Mouse (Mus musculus): ENCODE results near the gene AL731706.1. TPM values are rescaled to one million over a fixed set of nuclear protein-coding genes. Genes with fewer than 3 reads are reported as not detected.
"Not testable (repeated sequence)": the region's sequence is repeated elsewhere in the genome, so short reads cannot be mapped to it uniquely, and the experiment has no call there.

The AL731706.1 gene
- polyA plus RNA-seq, 1 experiment from 2014 or later, result 28.2 TPM

- H3K9me3 ChIP-seq, result no peaks in the 10 kb centered on the region
- H3K4me1 ChIP-seq (replicated peaks), result 0 out of 2 replicates have a peak, but pooled peaks cover 6% of the 10 kb centered on the region
- 86% methylated on average over 3 of the region's 3 CpGs for WGBS
- no peak overlapping the region for H3K9ac ChIP-seq (replicated peaks)
- H3K4me3 ChIP-seq (replicated peaks), result no peak overlapping the region
- no peak for ATAC-seq (ENCODE audit: insufficient number of reproducible peaks, insufficient read depth, low FRiP score, low TSS enrichment, low read depth)
- H3K36me3 ChIP-seq, result peaks cover 9% of the 10 kb centered on the region
- H3K27me3 ChIP-seq, result no peaks in the 10 kb centered on the region
- no peak overlapping the region for H3K27ac ChIP-seq
- no peak overlapping the region for H3K4me2 ChIP-seq
Observed at GRCm38 (mm10) chr2:136908596-136908995, 17.4 kb upstream of the AL731706.1 start.

GRCm38 (mm10) chr2:136896131-136896530 is 4.9 kb upstream of the AL731706.1 start:
- Histone ChIP-seq H3K27me3 (no peaks in the 10 kb centered on the region), H3K4me1 (replicated peaks) (0 out of 2 replicates have a peak, but pooled peaks cover 5% of the 10 kb centered on the region), H3K4me3 (replicated peaks) (no peak overlapping the region), H3K36me3 (no peaks in the 10 kb centered on the region), H3K9me3 (no peaks in the 10 kb centered on the region), H3K9ac (replicated peaks) (no peak overlapping the region), H3K27ac (no peak overlapping the region), H3K4me2 (no peak overlapping the region)
- ATAC-seq (ENCODE audit: insufficient number of reproducible peaks, insufficient read depth, low FRiP score, low TSS enrichment, low read depth), result no peak
- WGBS, result 85% methylated on average over 2 of the region's 2 CpGs

- H3K4me3 ChIP-seq (replicated peaks), result no peak overlapping the region
- no peak overlapping the region for H3K4me2 ChIP-seq
- H3K9ac ChIP-seq (replicated peaks), result no peak overlapping the region
- 87% methylated on average over 2 of the region's 2 CpGs for WGBS
- H3K4me1 ChIP-seq (replicated peaks), result 0 out of 2 replicates have a peak, but pooled peaks cover 5% of the 10 kb centered on the region
- no peaks in the 10 kb centered on the region for H3K36me3 ChIP-seq
- no peak for ATAC-seq (ENCODE audit: insufficient number of reproducible peaks, insufficient read depth, low FRiP score, low TSS enrichment, low read depth)
- no peaks in the 10 kb centered on the region for H3K27me3 ChIP-seq
- H3K27ac ChIP-seq, result no peak overlapping the region
- no peaks in the 10 kb centered on the region for H3K9me3 ChIP-seq
Observed at GRCm38 (mm10) chr2:136894494-136894893, 3.3 kb upstream of the AL731706.1 start.

GRCm38 (mm10) chr2:136891951-136892371 is 772 bp upstream of the AL731706.1 start:
- H3K4me1 ChIP-seq (replicated peaks), result 0 out of 2 replicates have a peak, but pooled peaks cover 5% of the 10 kb centered on the region
- no peaks in the 10 kb centered on the region for H3K36me3 ChIP-seq
- H3K9ac ChIP-seq (replicated peaks), result peak overlapping the region; percentile 65
- H3K4me2 ChIP-seq, result peak overlapping the region; percentile 53
- peak overlapping the region; percentile 72 for H3K4me3 ChIP-seq (replicated peaks)
- H3K9me3 ChIP-seq, result no peaks in the 10 kb centered on the region
- peak; percentile 77 for ATAC-seq (ENCODE audit: insufficient number of reproducible peaks, insufficient read depth, low FRiP score, low TSS enrichment, low read depth)
- under 1% methylated on average over 23 of the region's 23 CpGs for WGBS
- H3K27ac ChIP-seq, result peak overlapping the region; percentile 93
- no peaks in the 10 kb centered on the region for H3K27me3 ChIP-seq

- H3K4me3 ChIP-seq (replicated peaks), result peak overlapping the region; percentile 72
- ATAC-seq (ENCODE audit: insufficient number of reproducible peaks, insufficient read depth, low FRiP score, low TSS enrichment, low read depth); H3K9me3 ChIP-seq; H3K4me1 ChIP-seq (replicated peaks); H3K36me3 ChIP-seq; H3K27me3 ChIP-seq: not testable (repeated sequence)
- peak overlapping the region; percentile 70 for H3K9ac ChIP-seq (replicated peaks)
- WGBS, result 6% methylated on average over 15 of the region's 15 CpGs
- peak overlapping the region; percentile 93 for H3K27ac ChIP-seq
- H3K4me2 ChIP-seq, result peak overlapping the region; percentile 53
Observed at GRCm38 (mm10) chr2:136890716-136891067, 497 bp downstream of the AL731706.1 start.

- Histone ChIP-seq H3K27ac (no peak overlapping the region), H3K27me3 (no peaks in the 10 kb centered on the region), H3K4me2 (no peak overlapping the region), H3K4me1 (replicated peaks) (no peaks in the 10 kb centered on the region), H3K4me3 (replicated peaks) (no peak overlapping the region), H3K9me3 (no peaks in the 10 kb centered on the region), H3K36me3 (peaks cover 21% of the 10 kb centered on the region), H3K9ac (replicated peaks) (no peak overlapping the region)
- WGBS, result 71% methylated on average over 4 of the region's 4 CpGs
- ATAC-seq (ENCODE audit: insufficient number of reproducible peaks, insufficient read depth, low FRiP score, low TSS enrichment, low read depth), result no peak
Observed at GRCm38 (mm10) chr2:136886846-136887245, 4.3 kb downstream of the AL731706.1 start.

GRCm38 (mm10) chr2:136885579-136885978 is 5.6 kb downstream of the AL731706.1 start, which contains the start of gene AL731706.2:
AL731706.2 (minus strand) TSS chr2:136885679.
- Histone ChIP-seq H3K4me2 (no peak within 1 kb of the TSS), H3K4me3 (replicated peaks) (no peak within 1 kb of the TSS), H3K27ac (no peak within 1 kb of the TSS), H3K9ac (replicated peaks) (no peak within 1 kb of the TSS), H3K9me3 (no peaks in the 10 kb centered on the region), H3K27me3 (no peaks in the 10 kb centered on the region), H3K36me3 (peaks cover 34% of the 10 kb centered on the region), H3K4me1 (replicated peaks) (no peaks in the 10 kb centered on the region)
- no peak for ATAC-seq (ENCODE audit: insufficient number of reproducible peaks, insufficient read depth, low FRiP score, low TSS enrichment, low read depth)
- WGBS, result 89% methylated on average over 2 of the region's 2 CpGs

- no peak overlapping the region for H3K27ac ChIP-seq
- no peak overlapping the region for H3K4me2 ChIP-seq
- 53% methylated on average over 5 of the region's 5 CpGs for WGBS
- no peaks in the 10 kb centered on the region for H3K36me3 ChIP-seq
- no peak; the same call in 1 of the 2 replicates for ATAC-seq (ENCODE audit: insufficient number of reproducible peaks, insufficient read depth, low FRiP score, low TSS enrichment, low read depth)
- no peak overlapping the region for H3K4me3 ChIP-seq (replicated peaks)
- no peaks in the 10 kb centered on the region for H3K9me3 ChIP-seq
- peaks cover 12% of the 10 kb centered on the region for H3K4me1 ChIP-seq (replicated peaks)
- H3K9ac ChIP-seq (replicated peaks), result no peak overlapping the region
- H3K27me3 ChIP-seq, result no peaks in the 10 kb centered on the region
Observed at GRCm38 (mm10) chr2:136854543-136855388, 36.4 kb downstream of the AL731706.1 start.

- Histone ChIP-seq H3K36me3 (no peaks in the 10 kb centered on the region), H3K27me3 (no peaks in the 10 kb centered on the region), H3K4me3 (replicated peaks) (no peak overlapping the region), H3K9me3 (no peaks in the 10 kb centered on the region), H3K27ac (no peak overlapping the region), H3K4me2 (no peak overlapping the region), H3K4me1 (replicated peaks) (peaks cover 10% of the 10 kb centered on the region), H3K9ac (replicated peaks) (no peak overlapping the region)
- ATAC-seq (ENCODE audit: insufficient number of reproducible peaks, insufficient read depth, low FRiP score, low TSS enrichment, low read depth), result no peak
- 61% methylated on average over 3 of the region's 3 CpGs for WGBS
Observed at GRCm38 (mm10) chr2:136850366-136850765, 40.8 kb downstream of the AL731706.1 start.

- no peak for ATAC-seq (ENCODE audit: insufficient number of reproducible peaks, insufficient read depth, low FRiP score, low TSS enrichment, low read depth)
- H3K9me3 ChIP-seq, result no peaks in the 10 kb centered on the region
- no peak overlapping the region for H3K4me2 ChIP-seq
- no peak overlapping the region for H3K4me3 ChIP-seq (replicated peaks)
- no peak overlapping the region for H3K27ac ChIP-seq
- no peak overlapping the region for H3K9ac ChIP-seq (replicated peaks)
- WGBS, result 50% methylated on average over 1 of the region's 1 CpGs
- no peaks in the 10 kb centered on the region for H3K36me3 ChIP-seq
- no peaks in the 10 kb centered on the region for H3K27me3 ChIP-seq
- no peaks in the 10 kb centered on the region for H3K4me1 ChIP-seq (replicated peaks)
Observed at GRCm38 (mm10) chr2:136837994-136838393, 53.2 kb downstream of the AL731706.1 start.

- H3K27me3 ChIP-seq, result no peaks in the 10 kb centered on the region
- WGBS, result 68% methylated on average over 3 of the region's 3 CpGs
- ATAC-seq (ENCODE audit: insufficient number of reproducible peaks, insufficient read depth, low FRiP score, low TSS enrichment, low read depth), result no peak
- no peak overlapping the region for H3K4me3 ChIP-seq (replicated peaks)
- H3K4me1 ChIP-seq (replicated peaks), result no peaks in the 10 kb centered on the region
- no peaks in the 10 kb centered on the region for H3K36me3 ChIP-seq
- no peak overlapping the region for H3K4me2 ChIP-seq
- no peaks in the 10 kb centered on the region for H3K9me3 ChIP-seq
- H3K27ac ChIP-seq, result no peak overlapping the region
- no peak overlapping the region for H3K9ac ChIP-seq (replicated peaks)
Observed at GRCm38 (mm10) chr2:136835882-136836281, 55.3 kb downstream of the AL731706.1 start.
